In the genomic region with DNA sequence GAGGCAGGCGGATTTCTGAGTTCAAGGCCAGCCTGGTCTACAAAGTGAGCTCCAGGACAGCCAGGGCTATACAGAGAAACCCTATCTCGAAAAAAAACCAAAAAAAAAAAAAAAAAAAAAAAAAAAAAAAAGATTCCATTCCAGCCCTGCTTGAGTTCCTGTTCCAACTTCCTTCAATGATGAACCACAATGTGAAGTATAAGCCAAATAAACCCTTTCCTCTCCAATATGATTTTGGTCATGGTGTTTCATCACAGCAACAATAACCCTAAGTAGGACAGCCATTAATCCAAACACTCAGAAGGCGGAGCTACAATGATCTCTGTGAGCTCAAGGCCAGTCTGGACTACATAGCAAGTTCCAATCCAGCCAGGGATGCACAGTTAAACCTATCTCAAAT, we compare ENCODE assay signal across 2 mouse cellular contexts. TPM values are rescaled to one million over a fixed set of nuclear protein-coding genes. Genes with fewer than 3 reads are reported as not detected.
"Had no signal": no experiment of that assay in that cellular context is flagged by ENCODE, and none has a peak within 500 bp of the region (broad histone marks: within the 10 kb centered on the region; RNA-seq: fewer than 3 reads in every experiment).

No protein-coding gene starts in this region.

RNA-seq across cellular contexts. Expression of gene Prrt4, which starts 38.3 kb away (rescaled TPM):
- total RNA-seq: hematopoietic stem cell, adult 5-6 weeks had no signal
- polyA plus RNA-seq: inflammation-experienced regulatory T-cells, adult 6 months had no signal
